Mouse (Mus musculus): ENCODE measurements around the gene Pbrm1.

Gene Pbrm1

DNA sequence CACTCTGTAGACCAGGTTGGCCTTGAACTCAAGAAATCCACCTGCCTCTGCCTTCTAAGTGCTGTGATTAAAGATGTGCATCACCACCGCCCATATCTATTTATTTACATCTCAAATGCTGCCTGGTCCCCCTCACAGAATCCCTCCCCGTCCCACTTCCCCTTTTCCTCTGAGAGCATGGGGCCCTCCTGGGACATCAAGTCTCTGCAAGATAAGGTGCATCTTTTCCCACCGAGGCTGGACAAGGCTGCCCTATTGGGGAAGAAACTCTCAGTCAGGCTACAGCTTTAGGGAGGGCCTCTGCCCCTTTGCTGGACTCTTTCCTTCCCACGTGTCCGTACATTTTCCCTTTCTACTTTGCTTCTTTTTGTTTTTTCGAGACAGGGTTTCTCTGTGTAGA, 150.6 kb downstream of the Pbrm1 start:
- DNase-seq: no peak

DNA sequence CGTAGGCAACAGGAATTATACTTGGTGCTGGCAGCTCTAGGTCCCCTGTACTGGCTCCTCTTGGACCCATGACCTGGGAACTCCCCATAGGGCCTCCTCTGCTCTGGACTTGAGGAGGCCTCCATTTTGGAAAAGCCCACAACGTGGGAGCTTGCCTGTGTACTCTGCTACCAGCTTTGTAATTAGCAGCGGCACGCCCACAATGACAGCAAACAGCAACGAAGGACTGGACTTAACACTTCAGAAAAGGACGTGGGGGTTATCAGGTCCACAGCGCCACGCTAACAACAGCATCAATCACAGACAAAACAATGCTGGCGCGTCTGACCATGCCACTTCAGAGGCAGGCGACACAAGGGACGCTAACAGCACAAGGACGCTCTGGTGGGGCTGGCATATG, 152.0 kb downstream of the Pbrm1 start:
- no peak for DNase-seq

Measured in kidney, adult 18-20 months (tissue).